Mouse (Mus musculus): Measurements from ENCODE around the gene Kcnd3. TPM values are rescaled to one million over a fixed set of nuclear protein-coding genes. Genes with fewer than 3 reads are reported as not detected.

Gene Kcnd3
- total RNA-seq, 2 experiments from 2014 or later = 9.5 to 10.1 TPM

DNA sequence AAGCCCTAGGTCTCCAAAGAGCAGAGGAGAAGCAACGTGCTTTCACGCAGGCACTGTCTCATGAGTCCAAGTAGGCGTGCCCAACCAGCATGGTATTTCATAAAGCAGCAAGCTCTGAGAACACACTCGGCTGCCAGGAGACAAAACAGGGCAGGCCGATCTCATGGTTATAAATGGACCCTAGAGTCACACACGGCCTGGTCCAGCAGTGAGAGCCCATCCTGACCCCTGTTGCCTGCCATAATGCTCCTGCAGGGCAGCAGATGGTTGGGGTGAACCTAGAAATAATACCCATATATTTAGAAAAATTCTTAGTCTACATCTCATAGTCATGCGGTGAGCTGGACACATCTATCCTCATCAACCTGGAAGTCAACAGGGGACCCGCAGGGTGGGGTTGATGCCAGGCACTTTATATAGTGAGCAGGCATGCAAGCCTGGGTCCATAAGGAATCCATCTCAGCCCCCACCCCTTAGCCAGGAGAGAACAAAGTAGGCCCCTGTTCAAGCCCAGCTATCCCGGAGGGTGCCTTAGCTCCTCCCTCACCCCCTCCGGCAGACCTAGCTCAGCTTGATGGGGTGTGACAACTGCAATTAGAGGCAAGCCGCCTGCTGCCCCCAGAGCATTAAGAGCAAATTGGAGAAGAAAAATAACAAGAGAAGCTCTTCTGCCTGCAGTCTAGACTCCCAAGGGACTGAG is 265.9 kb downstream of the Kcnd3 start:
- no peak for DNase-seq (ENCODE audit: low spot score in 2 of 2)

DNA sequence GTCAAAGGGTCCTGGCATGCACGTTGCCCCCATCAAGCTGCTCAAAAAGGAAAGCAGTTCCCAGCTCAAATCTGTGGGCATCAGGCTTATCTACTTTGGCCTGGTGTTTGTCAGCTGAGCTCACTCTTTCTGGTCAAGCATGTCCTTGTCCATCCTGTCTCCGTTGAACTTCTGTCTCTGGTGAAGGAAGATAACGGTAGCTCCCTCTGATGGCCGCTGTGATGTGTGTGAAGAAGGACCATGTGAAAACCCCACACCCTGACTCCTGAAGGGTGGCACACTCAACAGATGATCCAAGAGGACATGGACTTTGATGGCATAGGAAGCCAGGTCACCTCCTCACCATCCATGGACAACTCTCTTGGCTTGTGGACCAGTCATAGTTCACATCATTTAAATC is 266.6 kb downstream of the Kcnd3 start:
- DNase-seq (ENCODE audit: low spot score in 2 of 2) = no peak

- no peak for DNase-seq (ENCODE audit: low spot score in 2 of 2)
Measured at GRCm38 (mm10) chr3:105719979-105720378, 267.8 kb downstream of the Kcnd3 start.

DNA sequence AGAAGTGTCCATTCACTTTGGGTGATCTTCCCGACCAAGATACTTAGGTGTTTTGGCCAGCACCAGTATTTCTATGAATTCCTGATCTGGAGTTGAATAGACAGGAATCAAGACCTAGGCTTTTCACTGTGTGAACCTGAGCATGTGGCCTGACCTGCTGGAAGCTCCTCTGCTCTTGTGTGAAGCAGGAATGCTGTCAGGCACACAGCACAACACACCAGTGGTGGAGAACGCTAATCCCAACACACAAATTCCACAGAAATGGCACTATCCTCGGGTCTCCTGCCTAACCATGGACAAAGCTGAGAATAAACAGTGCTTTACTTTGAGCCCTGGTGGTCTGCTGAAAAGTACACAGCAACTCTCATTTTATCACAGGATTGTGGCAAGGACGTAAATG is 268.4 kb downstream of the Kcnd3 start:
- DNase-seq (ENCODE audit: low spot score in 2 of 2) = no peak

GRCm38 (mm10) chr3:105721681-105722201 is 269.6 kb downstream of the Kcnd3 start:
- DNase-seq (ENCODE audit: low spot score in 2 of 2) = no peak

- no peak for DNase-seq (ENCODE audit: low spot score in 2 of 2)
Measured at GRCm38 (mm10) chr3:105722510-105722909, 270.4 kb downstream of the Kcnd3 start.

Other genes with a start within 250 kb of the Kcnd3 start
- 10 to 100 TPM; 22.4 to 24.6 TPM for gene Ddx20, start 235.2 kb downstream of the Kcnd3 start, total RNA-seq (2021)

Data from adrenal gland, postnatal 4 days (tissue).